Mouse (Mus musculus): ENCODE data around the gene Pja2.
"Not testable (repeated sequence)": the region's sequence is repeated elsewhere in the genome, so short reads cannot be mapped to it uniquely, and the experiment has no call there.

Pja2 gene

DNA sequence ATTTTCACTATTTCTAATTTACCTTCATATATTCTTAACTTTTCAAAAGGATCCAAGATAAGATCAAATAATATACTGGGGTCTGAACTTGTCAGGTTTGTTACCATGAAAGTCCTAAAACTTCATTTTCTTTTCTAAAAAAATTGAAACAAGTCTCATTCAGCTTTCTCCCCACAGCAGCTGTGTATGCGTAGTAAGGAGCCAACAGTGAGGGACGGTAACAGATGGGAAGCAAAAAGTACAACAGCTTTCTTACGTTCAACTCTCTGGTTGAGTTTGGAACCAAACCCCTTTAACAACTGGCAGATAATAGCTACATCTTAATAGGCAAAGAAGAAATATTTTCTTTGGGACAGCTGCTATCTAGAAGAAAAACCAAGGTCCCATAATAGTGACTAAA lies 50.3 kb downstream of the Pja2 start:
- not testable (repeated sequence) for DNase-seq (ENCODE audit: low spot score in 2 of 2)

DNA sequence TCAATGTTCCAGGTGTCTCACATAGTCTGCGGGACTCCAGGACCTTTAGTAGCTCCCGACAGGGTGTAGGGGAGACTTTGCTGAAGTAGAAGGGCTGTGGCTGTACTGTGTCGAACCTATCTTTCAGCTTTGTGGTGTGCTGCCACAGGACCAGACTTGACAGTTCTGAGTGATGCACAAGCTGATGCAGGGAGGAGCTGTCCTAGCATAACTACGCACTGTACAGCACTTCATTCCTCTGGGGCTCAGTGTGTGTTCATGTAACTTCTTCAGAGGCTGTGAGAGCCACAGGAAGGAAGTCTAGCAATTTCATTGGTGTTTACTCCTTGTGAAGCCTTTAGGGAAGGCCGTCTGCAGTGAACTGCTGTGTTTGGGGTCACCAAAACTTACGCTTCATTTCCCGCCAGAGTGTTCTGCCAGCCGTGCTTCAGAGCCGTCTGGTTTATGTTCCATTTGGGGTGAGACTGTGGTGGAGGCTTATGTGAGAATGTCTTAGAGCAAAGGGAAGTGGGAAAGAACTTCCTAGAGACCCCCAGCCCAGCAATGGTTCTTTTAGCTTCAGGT lies 54.0 kb downstream of the Pja2 start:
- DNase-seq (ENCODE audit: low spot score in 2 of 2): no peak

DNA sequence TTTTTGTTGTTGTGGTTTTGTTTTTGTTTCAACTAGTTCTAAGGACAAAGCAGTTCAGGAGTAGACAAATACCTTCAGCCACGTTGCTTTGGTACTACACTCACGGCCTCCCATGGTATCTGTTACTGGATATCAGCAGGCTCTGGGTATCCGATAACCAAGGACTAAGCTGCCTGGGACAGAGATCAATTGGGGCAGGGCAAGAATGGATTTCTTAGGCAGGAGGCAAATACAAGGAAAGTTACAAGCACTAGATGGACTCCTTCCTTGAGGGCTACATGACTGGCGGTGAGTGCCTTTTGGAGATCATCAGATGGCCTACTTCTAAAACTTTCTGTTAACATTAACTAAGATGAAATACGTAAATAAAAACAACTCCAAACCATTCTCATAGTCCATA lies 55.0 kb downstream of the Pja2 start:
- no peak for DNase-seq (ENCODE audit: low spot score in 2 of 2)

DNA sequence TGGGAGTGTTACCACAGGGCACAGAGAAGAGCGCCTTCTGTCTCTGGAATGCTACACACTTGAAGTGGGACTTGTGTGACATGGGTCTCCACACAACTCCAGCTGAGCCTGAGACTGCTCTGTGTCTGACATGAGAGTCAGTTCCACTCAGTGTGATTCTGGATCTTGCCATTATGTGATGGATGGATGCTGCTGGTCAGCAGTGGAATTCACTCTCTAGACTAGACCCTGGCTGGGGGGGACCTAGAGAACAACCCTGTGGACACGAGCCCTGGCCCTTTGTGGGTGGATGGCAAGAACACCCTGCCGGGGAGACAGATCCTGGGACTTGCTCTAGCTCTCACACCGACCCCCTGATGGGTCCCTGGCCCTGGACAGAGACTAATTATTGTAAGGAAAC lies 56.5 kb downstream of the Pja2 start:
- no peak for DNase-seq (ENCODE audit: low spot score in 2 of 2)

DNA sequence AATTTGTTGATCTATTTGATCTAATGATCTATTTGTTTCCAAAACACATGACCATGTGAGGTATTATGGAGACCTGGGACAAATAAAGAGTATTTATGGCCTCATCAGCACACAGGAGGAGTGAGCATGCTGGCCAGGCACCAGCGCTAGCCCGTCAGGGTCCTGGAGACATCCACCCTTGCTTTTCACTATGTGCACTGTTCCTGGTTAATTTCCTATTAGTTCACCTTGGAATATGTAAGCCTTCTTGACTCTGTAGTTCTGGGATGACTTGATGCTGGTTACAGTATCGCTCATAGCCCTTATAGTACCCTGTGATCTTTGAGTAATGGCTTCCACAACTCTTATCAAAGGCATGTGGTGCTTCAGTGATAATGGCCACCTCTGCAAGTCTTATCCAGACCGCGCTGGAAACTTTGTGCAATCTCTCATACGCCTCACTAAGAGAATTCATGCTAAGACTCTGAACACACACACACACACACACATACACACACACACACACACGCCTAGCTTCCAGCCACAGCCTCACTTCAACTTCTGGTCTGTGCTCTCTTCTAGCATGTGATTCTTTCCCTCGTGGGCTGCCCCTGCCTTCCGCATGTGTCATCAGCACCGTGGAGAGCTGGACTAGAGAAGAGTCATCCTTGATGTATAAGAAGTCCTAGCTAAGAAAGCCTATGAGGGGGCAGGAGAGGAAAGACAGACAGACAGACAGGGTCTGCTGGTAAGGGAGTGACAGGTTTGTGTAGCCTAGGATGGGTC lies 57.2 kb downstream of the Pja2 start:
- no peak for DNase-seq (ENCODE audit: low spot score in 2 of 2)

DNA sequence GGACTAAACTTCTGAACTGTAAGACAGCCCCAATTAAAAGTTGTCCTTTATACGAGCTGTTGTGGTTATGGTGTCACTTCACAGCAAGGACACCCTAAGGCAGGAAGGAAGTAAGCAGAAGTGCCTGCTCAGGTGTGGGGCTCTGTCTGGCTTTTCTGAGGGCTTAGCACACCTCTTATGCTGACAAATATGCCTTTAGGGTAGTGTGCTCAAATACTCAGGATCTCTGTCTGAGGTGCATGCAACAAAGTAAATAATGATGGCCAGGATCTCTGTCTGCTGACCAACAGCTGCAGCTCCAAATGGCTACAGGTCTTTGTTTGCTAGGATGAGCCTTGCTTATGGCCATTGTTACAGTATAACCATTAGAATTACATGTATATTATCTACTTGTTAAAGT lies 71.1 kb downstream of the Pja2 start:
- no peak for DNase-seq (ENCODE audit: low spot score in 2 of 2)

DNA sequence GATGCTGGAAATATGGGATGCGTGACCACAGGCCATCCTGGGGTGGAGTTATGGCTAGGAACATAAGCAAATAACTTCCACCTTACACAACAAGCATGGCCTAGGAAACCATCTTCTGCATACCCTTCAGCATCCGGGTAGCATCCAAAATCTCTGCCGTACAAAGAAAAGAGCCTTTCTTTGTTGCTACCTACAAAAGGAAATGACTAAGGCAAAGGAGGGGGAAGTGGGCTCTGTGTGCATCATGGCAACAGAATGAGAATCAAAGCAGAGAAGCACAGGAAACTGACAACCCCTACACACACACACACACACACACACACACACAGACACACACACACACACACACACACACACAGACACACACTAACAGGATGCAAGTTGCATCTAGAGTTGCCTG lies 83.5 kb downstream of the Pja2 start:
- DNase-seq (ENCODE audit: low spot score in 2 of 2): no peak

DNA sequence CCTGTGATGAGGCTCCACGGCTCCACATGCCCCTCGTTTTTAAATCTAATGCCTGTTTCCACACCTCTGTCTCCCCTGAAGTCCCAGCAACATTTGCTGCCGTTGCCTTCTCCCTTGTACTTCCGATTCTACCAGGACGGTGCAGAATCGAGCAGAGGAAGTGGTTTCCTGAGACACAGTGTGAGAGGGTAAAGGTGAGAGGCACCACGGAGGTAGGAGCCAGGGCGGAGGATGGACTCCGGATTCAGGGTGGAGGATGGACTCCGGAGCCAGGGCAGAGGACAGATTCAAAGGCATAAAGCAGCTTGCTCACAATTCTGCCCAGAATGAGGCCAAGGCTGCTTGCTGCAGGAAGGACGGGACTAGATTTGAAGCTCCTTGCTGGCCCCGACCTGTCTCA lies 88.8 kb downstream of the Pja2 start:
- no peak for DNase-seq (ENCODE audit: low spot score in 2 of 2)

DNA sequence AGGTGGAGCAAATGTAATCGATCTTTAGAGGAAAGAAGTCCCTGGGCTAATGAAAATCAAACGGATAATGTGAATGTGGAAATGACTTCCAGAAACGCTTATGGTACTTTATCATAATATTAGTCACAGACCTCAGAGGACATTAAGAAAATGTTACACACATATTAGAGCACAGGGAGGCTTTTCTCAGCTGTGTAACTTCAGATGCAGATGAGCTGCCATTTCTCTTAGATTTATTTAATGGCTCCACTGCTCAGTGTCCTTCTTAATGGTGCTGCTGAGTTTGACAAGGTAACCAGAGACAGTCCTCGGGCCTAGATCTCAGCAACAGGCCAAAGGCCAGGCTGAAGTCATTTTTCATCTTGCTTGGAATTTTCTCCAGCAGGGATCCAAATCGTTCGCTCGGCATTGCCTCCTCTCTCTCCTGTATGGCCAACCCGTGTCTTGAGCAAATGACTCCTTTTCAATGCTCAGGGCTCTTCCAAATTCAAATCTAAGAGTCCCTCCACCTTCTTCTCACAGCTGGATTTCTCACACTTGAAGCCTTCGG lies 89.3 kb downstream of the Pja2 start:
- DNase-seq (ENCODE audit: low spot score in 2 of 2): no peak

DNA sequence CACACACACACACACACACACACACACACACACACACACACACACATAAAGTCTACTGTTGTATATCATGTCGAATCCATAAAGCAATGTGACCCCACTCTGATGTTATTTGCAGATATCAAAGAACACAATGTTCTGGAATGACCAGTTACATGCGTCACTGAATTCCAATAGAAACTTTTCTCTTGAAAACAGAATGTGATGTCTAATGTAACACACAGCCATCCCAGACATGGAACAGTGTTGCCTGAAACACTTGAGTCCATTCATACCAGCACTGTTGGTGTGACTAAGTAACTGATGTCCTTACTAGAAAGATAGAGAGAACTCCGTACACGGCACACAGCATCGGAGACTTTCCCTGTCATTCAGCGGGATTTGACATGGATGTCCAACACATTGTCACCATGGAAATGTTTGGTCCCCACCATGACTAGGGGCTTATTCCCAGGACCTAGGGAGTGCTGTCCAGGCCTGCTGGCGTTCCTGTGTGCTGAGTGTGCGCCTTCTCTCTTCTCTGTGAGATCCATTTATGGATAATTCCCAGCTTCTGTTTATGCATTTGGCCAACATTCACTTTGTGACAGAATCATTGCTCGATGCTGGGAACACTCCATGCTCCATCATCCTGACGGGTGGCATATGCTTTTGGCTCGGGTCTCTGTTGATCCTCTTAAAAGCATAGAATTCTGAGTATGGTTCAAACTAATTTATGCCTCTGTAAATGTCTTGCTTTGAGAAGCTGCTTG lies 90.0 kb downstream of the Pja2 start:
- no peak for DNase-seq (ENCODE audit: low spot score in 2 of 2)

DNA sequence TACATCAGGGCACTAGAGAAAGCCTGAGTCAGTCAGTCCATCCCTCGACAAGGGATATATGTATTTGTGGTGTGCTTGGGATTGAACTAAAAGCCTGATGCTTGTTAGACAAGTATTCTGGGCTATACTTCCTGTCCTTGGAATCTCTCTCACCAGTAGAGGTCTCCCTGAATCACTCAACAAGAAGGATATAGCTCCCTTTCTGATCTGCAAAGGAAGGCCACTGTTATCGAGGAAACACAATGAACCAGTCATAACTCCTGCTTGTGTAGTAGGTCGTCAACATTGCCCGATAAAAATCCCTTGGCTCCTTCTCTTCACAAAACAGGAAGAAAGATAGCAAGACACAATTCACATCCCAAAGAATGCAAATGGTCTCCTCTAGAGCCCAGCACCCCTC lies 99.6 kb downstream of the Pja2 start:
- DNase-seq (ENCODE audit: low spot score in 2 of 2): no peak

DNA sequence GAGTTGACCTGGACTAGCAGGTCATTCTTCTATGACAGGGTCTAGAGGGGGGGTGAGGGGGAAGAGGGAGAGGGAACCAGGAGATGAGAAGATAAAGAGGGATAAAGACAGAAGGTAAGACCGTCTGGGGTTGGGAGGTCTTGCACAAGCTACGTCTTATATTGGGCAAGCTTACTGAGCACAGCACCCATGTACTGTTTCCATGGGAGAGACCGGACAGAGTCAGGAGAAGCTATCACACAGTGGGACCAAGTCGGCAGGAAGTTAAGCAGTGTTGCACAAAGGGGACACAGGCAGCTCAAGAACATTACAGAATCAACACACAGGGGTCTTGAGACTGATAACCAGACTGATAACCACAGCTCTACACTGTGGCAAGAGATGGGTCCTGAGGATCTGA lies 100.1 kb downstream of the Pja2 start:
- not testable (repeated sequence) for DNase-seq (ENCODE audit: low spot score in 2 of 2)

DNA sequence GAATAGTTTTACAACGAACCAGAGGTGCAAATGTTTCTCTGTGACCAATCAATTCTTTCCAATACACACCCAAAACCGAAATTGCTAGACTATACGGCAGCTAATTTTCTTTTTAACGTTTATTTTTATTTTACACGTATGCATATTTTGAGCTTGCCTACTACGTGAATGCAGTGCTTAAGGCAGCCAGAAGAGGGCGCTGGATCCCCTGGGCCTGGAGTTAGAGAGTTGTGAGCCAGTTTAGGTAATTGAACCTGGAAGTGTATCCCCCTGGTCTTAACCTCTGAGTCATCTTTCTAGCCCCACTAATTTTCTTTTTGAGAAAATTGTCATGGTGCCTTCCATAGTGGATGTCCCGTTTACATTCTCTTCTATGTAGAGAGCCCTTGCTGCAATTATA lies 100.5 kb downstream of the Pja2 start:
- DNase-seq (ENCODE audit: low spot score in 2 of 2): no peak
